ENCODE assay signal across 19 mouse cellular contexts in the genomic region with DNA sequence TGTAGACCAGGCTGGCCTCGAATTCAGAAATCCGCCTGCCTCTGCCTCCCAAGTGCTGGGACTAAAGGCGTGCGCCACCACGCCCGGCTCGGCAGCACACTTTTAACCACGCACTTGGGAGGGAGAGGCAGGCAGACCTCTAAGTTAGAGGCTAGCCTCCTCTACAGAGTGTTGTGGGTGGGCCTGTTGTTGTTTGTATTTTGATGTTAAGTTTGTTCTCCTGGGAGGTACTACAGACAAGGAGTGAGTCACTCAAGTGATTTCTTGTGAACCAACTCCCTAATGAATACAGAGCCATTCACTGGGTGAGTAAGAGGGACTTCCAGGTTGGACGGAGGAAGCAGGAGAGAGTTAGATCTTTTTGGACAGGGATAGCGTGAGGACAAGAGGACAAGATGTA. TPM values are rescaled to one million over a fixed set of nuclear protein-coding genes. Genes with fewer than 3 reads are reported as not detected.
DNase-seq lines count a peak whose midpoint lies in the region; ATAC-seq lines count a peak whose summit lies in the region.
"Had no signal": no experiment of that assay in that cellular context is flagged by ENCODE, and none has a peak within 500 bp of the region (broad histone marks: within the 10 kb centered on the region; RNA-seq: fewer than 3 reads in every experiment).

No protein-coding gene starts in this region.

- no peaks in the 10 kb centered on the region for H3K27me3 ChIP-seq in kidney, embryonic 14.5 days (ENCODE audit: control insufficient read depth, insufficient read depth, low read length)
- H3K27me3 ChIP-seq in forebrain, embryonic 12.5 days = no peaks in the 10 kb centered on the region
- H3K27me3 ChIP-seq: heart, embryonic 12.5 days; limb, embryonic 12.5 days; liver, embryonic 12.5 days; midbrain, embryonic 13.5 days; neural tube, embryonic 12.5 days had no signal

- WGBS in kidney, embryonic 14.5 days = 93% methylated on average over 10 of the region's 10 CpGs
- 94% methylated on average over 10 of the region's 10 CpGs for WGBS in forebrain, embryonic 12.5 days

- no peaks in the 10 kb centered on the region for H3K4me1 ChIP-seq in kidney, embryonic 14.5 days (ENCODE audit: control insufficient read depth, insufficient read depth, low read length)
- H3K4me1 ChIP-seq in forebrain, embryonic 12.5 days = no peaks in the 10 kb centered on the region
- H3K4me1 ChIP-seq: forebrain, embryonic 10.5 days; limb, embryonic 12.5 days; liver, embryonic 12.5 days; midbrain, embryonic 13.5 days; neural tube, embryonic 12.5 days had no signal

- no peaks in the 10 kb centered on the region for H3K36me3 ChIP-seq in kidney, embryonic 14.5 days (ENCODE audit: control insufficient read depth, insufficient read depth, low read length)
- H3K36me3 ChIP-seq in forebrain, embryonic 12.5 days (replicated peaks) = no peaks in the 10 kb centered on the region
- H3K36me3 ChIP-seq: forebrain, embryonic 10.5 days; heart, embryonic 12.5 days; limb, embryonic 12.5 days; liver, embryonic 12.5 days; midbrain, embryonic 13.5 days; neural tube, embryonic 12.5 days had no signal

- peak; percentile 0 for DNase-seq in adrenal gland, adult 2 months
- no peak for DNase-seq in adrenal gland, postnatal 4 days (ENCODE audit: low spot score in 2 of 2)
- peak; percentile 1 for DNase-seq in kidney, adult 18-20 months
- DNase-seq in urinary bladder, postnatal 14 days (ENCODE audit: low spot score) = peak; percentile 1
- no peak for DNase-seq in urinary bladder, postnatal 25 days (ENCODE audit: low spot score)
- DNase-seq: heart, postnatal 14 days; kidney, adult 9 months had no signal

- no peak overlapping the region for H3K4me3 ChIP-seq in kidney, embryonic 14.5 days (ENCODE audit: low read length)
- no peak overlapping the region for H3K4me3 ChIP-seq in forebrain, embryonic 12.5 days (replicated peaks)
- H3K4me3 ChIP-seq: forebrain, embryonic 10.5 days; heart, embryonic 12.5 days; limb, embryonic 12.5 days; liver, embryonic 12.5 days; midbrain, embryonic 13.5 days; neural tube, embryonic 12.5 days had no signal

- H3K9ac ChIP-seq in kidney, embryonic 14.5 days (ENCODE audit: low read depth, low read length) = no peak overlapping the region
- H3K9ac ChIP-seq in forebrain, embryonic 12.5 days = no peak overlapping the region
- H3K9ac ChIP-seq: heart, embryonic 12.5 days; hindbrain, embryonic 14.5 days; limb, embryonic 12.5 days; liver, embryonic 12.5 days; lung, embryonic 14.5 days; midbrain, embryonic 13.5 days; neural tube, embryonic 12.5 days had no signal

- no peaks in the 10 kb centered on the region for H3K9me3 ChIP-seq in kidney, embryonic 14.5 days (ENCODE audit: control insufficient read depth, low read length)
- no peaks in the 10 kb centered on the region for H3K9me3 ChIP-seq in forebrain, embryonic 12.5 days
- H3K9me3 ChIP-seq: forebrain, embryonic 10.5 days; heart, embryonic 12.5 days; limb, embryonic 12.5 days; liver, embryonic 12.5 days; midbrain, embryonic 13.5 days; neural tube, embryonic 12.5 days had no signal

- no peak overlapping the region for H3K27ac ChIP-seq in kidney, embryonic 14.5 days (ENCODE audit: low read depth, low read length)
- no peak overlapping the region for H3K27ac ChIP-seq in forebrain, embryonic 12.5 days
- H3K27ac ChIP-seq: forebrain, embryonic 10.5 days; hindbrain, embryonic 14.5 days; limb, embryonic 12.5 days; liver, embryonic 12.5 days; midbrain, embryonic 13.5 days; neural tube, embryonic 12.5 days had no signal

- no peak overlapping the region for H3K4me2 ChIP-seq in kidney, embryonic 14.5 days (replicated peaks; ENCODE audit: low read depth, low read length)
- H3K4me2 ChIP-seq in forebrain, embryonic 12.5 days = no peak overlapping the region
- H3K4me2 ChIP-seq: heart, embryonic 12.5 days; hindbrain, embryonic 14.5 days; limb, embryonic 12.5 days; liver, embryonic 12.5 days; lung, embryonic 14.5 days; midbrain, embryonic 13.5 days; neural tube, embryonic 12.5 days had no signal

- ATAC-seq in kidney, embryonic 14.5 days (ENCODE audit: low FRiP score, low TSS enrichment) = no peak
- no peak for ATAC-seq in forebrain, embryonic 12.5 days (ENCODE audit: low FRiP score)
- ATAC-seq: CD4-positive, CD25-positive, alpha-beta regulatory T cell, adult 4 months; liver, embryonic 12.5 days; midbrain, embryonic 13.5 days had no signal

RNA-seq across cellular contexts. Expression of gene Ptgis, which starts 25.8 kb away (rescaled TPM):
- 10 to 100 TPM; 17.3 to 37.2 TPM for total RNA-seq in adrenal gland, adult 2 months (2021)
- 65.3 and 74.3 TPM in 2 replicates for polyA plus RNA-seq in adrenal gland, adult 2 months (2012; rRNA removed)
- 10 to 100 TPM; 21.5 to 22.3 TPM for total RNA-seq in adrenal gland, postnatal 4 days (2021)
- 15.5 and 18.0 TPM in 2 replicates for polyA plus RNA-seq in kidney, embryonic 14.5 days (2014; fragmentation: Nextera tagmentation; extraction: Ambion mirVana)
- 4.8 and 6.0 TPM in 2 replicates for polyA plus RNA-seq in forebrain, embryonic 12.5 days (2016; fragmentation: Nextera tagmentation; extraction: Ambion mirVana)
- total RNA-seq: megakaryocyte, adult 5-6 weeks had no signal

Comparison
In these comparisons a context has a peak if more than half of its experiments do, and no peak if none do; other contexts are left out.
1. DNase-seq: peak in adrenal gland, adult 2 months (single experiment), kidney, adult 18-20 months (single experiment) and urinary bladder, postnatal 14 days (single experiment); none in adrenal gland, postnatal 4 days (0 of 2) and urinary bladder, postnatal 25 days (single experiment).